Mouse (Mus musculus): ENCODE data around the gene Sipa1l2. TPM values are rescaled to one million over a fixed set of nuclear protein-coding genes. Genes with fewer than 3 reads are reported as not detected.

Sipa1l2 gene
- polyA plus RNA-seq, 1 experiment from 2014 or later = 25.9 TPM

DNA sequence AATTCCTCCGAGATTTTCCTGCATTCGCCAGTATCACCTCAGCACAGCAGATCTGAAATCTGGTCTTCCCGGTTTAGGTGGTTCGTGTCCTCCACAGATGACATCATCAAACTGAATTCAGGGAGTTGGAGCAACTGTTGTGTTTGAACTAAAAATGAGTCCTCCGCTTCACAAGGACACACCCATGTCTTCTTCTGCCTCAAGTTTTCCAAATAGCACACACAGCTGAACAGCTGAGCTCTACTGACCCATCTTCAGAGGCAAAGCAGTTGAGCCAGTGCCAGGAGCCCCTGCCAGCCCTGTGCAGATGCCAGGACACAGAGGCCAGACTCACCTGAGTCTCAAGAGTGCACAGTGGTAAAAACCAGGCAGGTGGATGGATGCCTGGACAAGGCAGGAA lies 12.9 kb downstream of the Sipa1l2 start:
- no peaks in the 10 kb centered on the region; the same call in 1 of the 2 replicates for H3K36me3 ChIP-seq
- H3K9me3 ChIP-seq = no peaks in the 10 kb centered on the region
- 92% methylated on average over 5 of the region's 5 CpGs for WGBS
- H3K4me1 ChIP-seq = peaks cover 41% of the 10 kb centered on the region
- no peak overlapping the region for H3K9ac ChIP-seq
- no peak overlapping the region for H3K4me3 ChIP-seq
- no peak overlapping the region for H3K27ac ChIP-seq
- no peaks in the 10 kb centered on the region for H3K27me3 ChIP-seq (replicated peaks)
- no peak for ATAC-seq (ENCODE audit: low FRiP score, low read depth)
- H3K4me2 ChIP-seq (replicated peaks) = no peak overlapping the region

DNA sequence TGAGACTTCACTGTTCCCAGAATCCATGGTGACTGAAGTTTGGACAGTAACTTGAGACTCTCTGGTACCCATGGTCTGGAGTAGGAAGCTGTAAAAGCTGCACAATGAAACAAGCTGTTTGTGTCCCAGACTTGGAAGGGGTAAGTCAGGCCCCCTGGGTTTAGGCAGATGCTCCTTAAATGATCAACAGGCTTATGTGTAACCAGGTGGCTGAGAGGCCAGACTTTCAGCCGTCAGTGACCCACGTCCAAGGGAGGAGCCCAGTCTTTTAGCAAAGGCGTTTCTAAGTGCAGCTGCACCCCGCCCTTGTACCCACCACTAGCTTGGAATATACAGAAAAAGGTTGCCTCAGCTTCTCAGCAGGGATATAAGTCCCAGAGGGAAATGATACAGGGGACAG lies 19.0 kb downstream of the Sipa1l2 start:
- Histone ChIP-seq H3K4me3 (no peak overlapping the region), H3K4me2 (replicated peaks) (no peak overlapping the region), H3K4me1 (peaks cover 31% of the 10 kb centered on the region), H3K27me3 (replicated peaks) (no peaks in the 10 kb centered on the region), H3K36me3 (no peaks in the 10 kb centered on the region), H3K9me3 (no peaks in the 10 kb centered on the region), H3K27ac (no peak overlapping the region), H3K9ac (no peak overlapping the region)
- WGBS = 36% methylated on average over 4 of the region's 4 CpGs
- ATAC-seq (ENCODE audit: low FRiP score, low read depth) = no peak

DNA sequence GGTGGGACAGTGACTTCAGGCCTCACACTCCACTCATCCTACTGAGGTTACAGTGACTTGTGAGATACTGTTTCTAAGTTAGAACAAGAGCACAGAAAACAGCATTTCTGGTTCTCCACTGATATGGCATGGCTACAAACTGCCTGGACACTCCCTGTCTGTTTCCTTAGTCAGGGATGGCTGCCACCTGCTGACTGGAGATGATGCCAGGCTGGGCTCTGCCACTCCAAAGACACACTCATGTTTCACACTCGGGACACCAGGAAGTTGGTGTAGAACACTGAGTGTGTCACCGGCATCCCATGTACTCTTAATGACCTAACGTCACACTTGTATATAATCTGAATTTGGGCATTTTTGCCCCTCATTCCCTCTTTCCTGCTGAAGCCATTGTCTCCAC lies 22.3 kb downstream of the Sipa1l2 start:
- no peak for ATAC-seq (ENCODE audit: low FRiP score, low read depth)
- 58% methylated on average over 3 of the region's 3 CpGs for WGBS
- Histone ChIP-seq H3K36me3 (no peaks in the 10 kb centered on the region), H3K9ac (no peak overlapping the region), H3K4me2 (replicated peaks) (no peak overlapping the region), H3K27ac (no peak overlapping the region), H3K4me3 (no peak overlapping the region), H3K27me3 (replicated peaks) (no peaks in the 10 kb centered on the region), H3K4me1 (peaks cover 38% of the 10 kb centered on the region), H3K9me3 (no peaks in the 10 kb centered on the region)

DNA sequence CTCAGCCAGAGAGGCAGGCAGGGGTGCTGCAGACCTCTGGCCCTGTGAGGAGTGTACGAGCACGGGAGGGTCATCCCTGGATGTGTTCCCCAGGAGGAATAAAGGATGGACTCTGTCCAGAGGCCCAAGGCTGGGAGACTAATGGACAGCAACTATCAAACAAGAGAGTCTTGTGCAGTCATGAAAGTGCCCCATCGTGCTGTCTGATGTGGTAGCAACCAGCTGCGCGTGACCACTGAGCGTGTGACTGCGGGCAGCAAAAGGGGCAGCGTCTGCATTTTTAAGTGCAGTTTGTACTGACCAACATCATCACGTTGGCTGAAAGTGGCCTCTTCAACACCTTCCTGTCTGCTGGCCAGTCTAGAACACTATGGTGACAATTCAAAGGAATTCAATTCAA lies 23.7 kb downstream of the Sipa1l2 start:
- Histone ChIP-seq H3K27ac (no peak overlapping the region), H3K4me3 (no peak overlapping the region), H3K4me2 (replicated peaks) (no peak overlapping the region), H3K9ac (no peak overlapping the region), H3K36me3 (no peaks in the 10 kb centered on the region), H3K27me3 (replicated peaks) (no peaks in the 10 kb centered on the region), H3K4me1 (peaks cover 35% of the 10 kb centered on the region), H3K9me3 (no peaks in the 10 kb centered on the region)
- no peak for ATAC-seq (ENCODE audit: low FRiP score, low read depth)
- WGBS = 91% methylated on average over 9 of the region's 9 CpGs

DNA sequence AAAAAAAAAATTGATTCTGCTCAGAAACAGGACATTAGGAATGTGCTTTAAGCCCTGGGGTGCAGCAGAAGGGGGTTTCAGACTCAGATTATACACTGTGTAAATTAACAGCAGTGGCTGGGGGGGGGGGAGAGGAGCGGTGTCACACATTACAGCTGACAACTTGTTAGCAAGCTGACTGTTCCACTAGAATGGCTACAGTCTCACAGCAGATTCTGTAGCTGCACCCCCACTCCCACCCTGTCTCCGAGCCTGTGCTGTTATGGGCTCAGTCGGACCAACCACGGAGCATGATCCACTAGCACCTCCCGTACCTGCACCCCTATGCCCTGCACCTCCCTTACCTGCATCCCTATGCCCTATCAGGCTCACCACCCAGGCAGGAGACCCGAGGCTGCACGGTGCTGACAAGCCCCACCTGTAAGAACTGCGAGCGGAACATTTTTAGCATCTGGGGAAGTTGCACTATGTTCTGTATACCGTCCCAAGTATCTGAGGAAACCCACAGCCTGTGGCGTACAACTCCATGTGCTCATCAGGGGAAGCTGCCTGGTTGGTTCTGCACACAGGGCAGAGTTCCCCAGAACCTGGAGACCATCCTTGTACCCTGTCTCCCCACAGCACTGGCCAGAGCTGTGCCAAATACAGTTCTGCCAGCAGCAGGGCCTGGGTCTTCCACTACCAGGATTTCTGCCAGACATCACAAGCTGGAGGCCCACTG lies 26.6 kb downstream of the Sipa1l2 start:
- Histone ChIP-seq H3K4me2 (replicated peaks) (no peak overlapping the region), H3K27ac (no peak overlapping the region), H3K4me1 (peaks cover 33% of the 10 kb centered on the region), H3K9me3 (no peaks in the 10 kb centered on the region), H3K4me3 (no peak overlapping the region), H3K9ac (no peak overlapping the region), H3K36me3 (no peaks in the 10 kb centered on the region), H3K27me3 (replicated peaks) (no peaks in the 10 kb centered on the region)
- no peak; the same call in 1 of the 2 replicates for ATAC-seq (ENCODE audit: low FRiP score, low read depth)
- whole genome bisulfite sequencing = 83% methylated on average over 11 of the region's 11 CpGs

DNA sequence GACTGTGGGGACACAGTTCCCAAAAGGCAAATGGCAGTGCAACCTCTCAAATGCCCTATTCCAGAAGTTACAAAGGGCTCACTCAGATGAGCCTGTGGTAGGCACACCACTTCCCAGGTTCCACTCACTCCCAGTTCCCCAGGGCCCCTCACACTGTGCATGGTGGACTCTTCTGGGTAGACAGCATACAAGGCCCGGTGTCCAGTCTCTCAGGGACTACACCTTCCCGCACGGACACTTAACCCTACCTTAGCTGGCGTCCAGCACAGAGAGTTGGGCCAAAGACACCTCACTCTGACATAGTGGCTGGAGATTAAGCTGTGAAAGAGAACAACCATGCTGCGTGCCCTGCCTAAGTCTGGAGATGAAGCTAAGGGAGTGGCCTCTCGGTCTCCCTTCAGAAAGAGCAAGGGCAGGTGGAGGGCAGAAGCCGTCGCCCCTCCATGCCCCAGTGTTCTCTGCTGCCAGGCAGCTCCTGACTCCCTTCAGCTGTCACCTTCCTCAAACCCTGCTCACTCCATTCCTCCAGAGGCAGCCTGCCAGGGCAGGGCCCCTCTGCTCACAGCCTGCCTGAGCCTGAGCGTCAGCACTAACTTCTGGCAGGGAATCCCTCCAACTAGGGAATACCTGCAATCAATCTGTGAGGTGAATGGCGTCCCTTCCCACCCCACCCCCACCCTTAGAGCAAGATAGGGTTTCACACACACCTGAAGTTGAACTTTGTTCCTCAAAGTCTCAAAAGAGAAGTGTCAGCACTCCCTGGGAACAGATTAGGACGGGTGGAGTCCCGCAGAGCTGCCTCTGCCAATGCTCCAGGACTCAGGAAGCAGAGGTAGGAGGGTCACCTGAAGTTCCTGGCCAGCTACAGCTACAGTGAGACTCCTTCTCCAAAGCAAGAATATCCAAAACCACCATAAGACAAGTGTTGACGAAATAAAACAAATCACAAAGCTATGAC lies 30.3 kb downstream of the Sipa1l2 start:
- Histone ChIP-seq H3K9ac (no peak overlapping the region), H3K4me3 (no peak overlapping the region), H3K27me3 (replicated peaks) (peaks cover 7% of the 10 kb centered on the region; the same call in 1 of the 2 replicates), H3K36me3 (peaks cover 10% of the 10 kb centered on the region), H3K9me3 (no peaks in the 10 kb centered on the region), H3K27ac (no peak overlapping the region), H3K4me1 (peaks cover 29% of the 10 kb centered on the region), H3K4me2 (replicated peaks) (no peak overlapping the region)
- 82% methylated on average over 13 of the region's 13 CpGs for WGBS
- ATAC-seq (ENCODE audit: low FRiP score, low read depth) = no peak

DNA sequence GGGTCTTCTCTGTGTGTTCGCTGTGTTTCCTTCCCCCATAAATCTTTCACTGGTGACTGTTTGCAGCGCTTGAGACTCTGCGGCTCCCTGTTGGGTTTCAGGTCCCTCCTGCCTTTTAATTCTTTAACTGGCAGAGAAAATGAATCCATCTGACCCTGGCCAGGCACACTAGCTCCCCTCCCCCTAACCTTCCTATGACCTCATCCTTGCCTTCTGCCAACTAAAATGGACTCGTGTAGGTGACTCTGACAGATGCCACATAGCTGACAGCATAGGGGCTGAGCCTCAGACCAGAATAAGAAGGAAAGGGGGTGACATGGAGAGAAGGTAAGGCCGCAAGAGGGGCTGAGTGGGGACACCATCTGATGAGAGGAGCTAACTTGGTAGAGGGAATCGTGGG lies 31.3 kb downstream of the Sipa1l2 start:
- H3K9me3 ChIP-seq = no peaks in the 10 kb centered on the region
- no peak overlapping the region for H3K9ac ChIP-seq
- WGBS = 25% methylated on average over 6 of the region's 6 CpGs
- ATAC-seq (ENCODE audit: low FRiP score, low read depth) = no peak
- H3K4me2 ChIP-seq (replicated peaks) = 0 out of 2 replicates have a peak overlapping the region, but pooled peaks have one; percentile 1
- H3K27ac ChIP-seq = no peak overlapping the region
- H3K27me3 ChIP-seq (replicated peaks) = peaks cover 7% of the 10 kb centered on the region; the same call in 1 of the 2 replicates
- peaks cover 10% of the 10 kb centered on the region for H3K36me3 ChIP-seq
- H3K4me1 ChIP-seq = peaks cover 28% of the 10 kb centered on the region
- no peak overlapping the region for H3K4me3 ChIP-seq

DNA sequence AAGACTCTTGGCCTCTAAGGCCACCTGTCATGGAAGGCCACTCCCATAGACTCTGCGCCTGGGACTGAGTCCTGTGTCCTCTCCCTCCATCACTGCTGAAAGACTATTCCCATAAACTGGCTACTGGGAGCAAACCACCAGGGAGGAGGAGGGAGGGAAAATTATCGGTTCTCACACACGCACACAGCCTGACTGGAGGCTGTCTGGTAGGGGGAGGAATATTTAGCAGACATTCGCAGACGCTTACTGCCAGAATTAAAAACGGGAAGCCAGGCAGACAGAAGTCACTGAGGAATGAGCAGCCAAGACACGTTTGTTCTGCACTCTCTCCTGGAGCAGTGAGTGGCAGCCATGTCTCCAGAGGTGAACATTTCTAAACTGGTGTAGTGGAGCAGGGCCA lies 35.9 kb downstream of the Sipa1l2 start:
- H3K4me1 ChIP-seq = peaks cover 50% of the 10 kb centered on the region

DNA sequence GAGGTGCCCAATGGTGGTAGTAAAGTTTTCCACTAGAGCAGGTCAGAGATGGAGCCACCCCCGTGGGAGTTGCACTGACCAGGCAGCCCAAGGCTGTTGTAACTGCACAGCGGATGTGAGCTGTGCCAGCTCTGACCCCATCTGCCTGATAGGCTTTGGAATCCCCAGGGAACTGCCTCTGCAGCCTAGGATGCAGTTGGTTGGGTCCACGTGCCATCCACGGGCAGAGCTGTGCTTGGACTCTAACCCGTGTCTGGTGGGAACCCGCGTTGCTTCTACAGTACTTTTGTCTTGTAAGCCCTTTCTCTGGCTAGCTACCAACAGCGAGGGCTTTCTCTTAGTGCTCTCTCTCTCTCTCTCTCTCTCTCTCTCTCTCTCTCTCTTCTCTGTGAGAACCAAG lies 36.7 kb downstream of the Sipa1l2 start:
- WGBS = 73% methylated on average over 8 of the region's 8 CpGs
- no peak for ATAC-seq (ENCODE audit: low FRiP score, low read depth)
- Histone ChIP-seq H3K36me3 (peaks cover 10% of the 10 kb centered on the region), H3K4me2 (replicated peaks) (no peak overlapping the region), H3K4me3 (no peak overlapping the region), H3K9ac (no peak overlapping the region), H3K9me3 (no peaks in the 10 kb centered on the region), H3K4me1 (peaks cover 50% of the 10 kb centered on the region), H3K27ac (no peak overlapping the region), H3K27me3 (replicated peaks) (peaks cover 7% of the 10 kb centered on the region; the same call in 1 of the 2 replicates)

More for the DNA sequence above, 35.9 kb downstream of the Sipa1l2 start:
- Histone ChIP-seq H3K9ac (no peak overlapping the region), H3K27ac (no peak overlapping the region), H3K4me2 (replicated peaks) (no peak overlapping the region), H3K9me3 (no peaks in the 10 kb centered on the region), H3K27me3 (replicated peaks) (peaks cover 7% of the 10 kb centered on the region; the same call in 1 of the 2 replicates), H3K4me3 (no peak overlapping the region), H3K36me3 (peaks cover 10% of the 10 kb centered on the region)
- WGBS = 67% methylated on average over 7 of the region's 7 CpGs
- ATAC-seq (ENCODE audit: low FRiP score, low read depth) = no peak

DNA sequence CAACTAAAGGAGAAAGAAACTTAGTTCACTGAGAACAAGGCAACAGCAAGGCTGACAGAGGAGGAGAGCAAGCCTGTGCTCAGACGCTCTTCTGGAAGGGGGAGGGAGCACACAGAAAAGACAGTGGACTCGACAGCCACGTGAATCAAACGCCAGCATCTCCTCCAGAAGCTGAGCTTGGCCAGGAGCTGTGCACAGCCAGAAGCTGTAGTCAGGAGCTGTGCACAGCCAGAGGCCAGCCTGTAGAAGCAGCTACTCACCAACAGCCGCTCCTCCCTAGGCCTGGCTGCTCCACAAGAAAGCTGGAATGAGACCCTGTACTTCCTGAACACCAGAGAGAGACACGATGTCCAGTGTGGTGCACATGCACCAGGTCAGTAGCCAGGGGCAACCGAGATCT lies 37.4 kb downstream of the Sipa1l2 start:
- ATAC-seq (ENCODE audit: low FRiP score, low read depth) = no peak

DNA sequence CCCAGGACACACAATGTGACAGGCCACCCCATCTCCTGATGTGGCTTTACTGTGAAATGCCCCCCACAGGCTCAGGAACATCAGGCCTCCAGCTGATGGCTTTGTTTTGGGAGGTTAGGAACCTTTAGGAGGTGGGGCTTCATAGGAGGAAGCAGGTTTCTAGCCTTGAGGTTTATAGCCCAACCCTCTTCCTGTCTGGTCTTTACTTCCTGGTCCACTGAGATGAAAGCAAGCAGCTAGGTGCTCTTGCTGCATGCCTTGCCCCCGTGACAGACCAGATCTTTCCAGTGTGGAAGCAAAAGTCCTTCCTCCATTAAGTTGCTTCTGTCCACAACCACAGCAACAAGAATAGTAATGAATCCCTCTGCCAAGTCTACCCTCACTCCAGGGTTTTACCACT lies 38.0 kb downstream of the Sipa1l2 start:
- peaks cover 3% of the 10 kb centered on the region; the same call in 1 of the 2 replicates for H3K27me3 ChIP-seq (replicated peaks)
- 55% methylated on average over 1 of the region's 1 CpGs for WGBS
- H3K4me3 ChIP-seq = no peak overlapping the region
- H3K4me2 ChIP-seq (replicated peaks) = no peak overlapping the region
- H3K9me3 ChIP-seq = no peaks in the 10 kb centered on the region
- no peak overlapping the region for H3K27ac ChIP-seq
- ATAC-seq (ENCODE audit: low FRiP score, low read depth) = no peak
- H3K9ac ChIP-seq = no peak overlapping the region
- peaks cover 58% of the 10 kb centered on the region for H3K4me1 ChIP-seq
- H3K36me3 ChIP-seq = no peaks in the 10 kb centered on the region

More for the DNA sequence above, 37.4 kb downstream of the Sipa1l2 start:
- WGBS = 41% methylated on average over 7 of the region's 7 CpGs
- Histone ChIP-seq H3K9ac (no peak overlapping the region), H3K4me3 (no peak overlapping the region), H3K4me1 (peaks cover 53% of the 10 kb centered on the region), H3K27me3 (replicated peaks) (peaks cover 3% of the 10 kb centered on the region; the same call in 1 of the 2 replicates), H3K27ac (no peak overlapping the region), H3K36me3 (peaks cover 4% of the 10 kb centered on the region; the same call in 1 of the 2 replicates), H3K9me3 (no peaks in the 10 kb centered on the region), H3K4me2 (replicated peaks) (no peak overlapping the region)

DNA sequence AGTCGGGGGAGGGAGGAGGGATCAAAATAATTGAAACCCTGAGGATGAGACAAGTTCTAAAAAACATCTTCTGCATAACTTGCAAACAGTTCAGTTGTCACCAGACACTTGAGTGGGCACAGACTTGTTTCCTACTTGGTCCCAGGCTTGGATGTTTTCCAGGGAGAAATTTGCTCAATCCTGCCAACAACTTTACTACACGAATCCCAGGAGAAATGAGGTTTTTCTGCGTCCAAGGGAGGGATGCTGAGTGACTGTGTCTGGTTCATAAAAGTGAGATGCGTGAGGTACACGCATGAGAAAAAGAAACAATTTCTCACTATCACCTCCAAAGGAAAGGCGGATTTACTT lies 38.5 kb downstream of the Sipa1l2 start:
- ATAC-seq (ENCODE audit: low FRiP score, low read depth) = no peak
- Histone ChIP-seq H3K27me3 (replicated peaks) (no peaks in the 10 kb centered on the region), H3K4me1 (peaks cover 64% of the 10 kb centered on the region), H3K9me3 (no peaks in the 10 kb centered on the region), H3K36me3 (no peaks in the 10 kb centered on the region), H3K9ac (no peak overlapping the region), H3K4me3 (no peak overlapping the region), H3K27ac (no peak overlapping the region), H3K4me2 (replicated peaks) (no peak overlapping the region)
- 63% methylated on average over 6 of the region's 6 CpGs for WGBS

All from neural tube, embryonic 12.5 days (tissue).